Mouse (Mus musculus): ENCODE results near the gene Got2.

The Got2 gene

DNA sequence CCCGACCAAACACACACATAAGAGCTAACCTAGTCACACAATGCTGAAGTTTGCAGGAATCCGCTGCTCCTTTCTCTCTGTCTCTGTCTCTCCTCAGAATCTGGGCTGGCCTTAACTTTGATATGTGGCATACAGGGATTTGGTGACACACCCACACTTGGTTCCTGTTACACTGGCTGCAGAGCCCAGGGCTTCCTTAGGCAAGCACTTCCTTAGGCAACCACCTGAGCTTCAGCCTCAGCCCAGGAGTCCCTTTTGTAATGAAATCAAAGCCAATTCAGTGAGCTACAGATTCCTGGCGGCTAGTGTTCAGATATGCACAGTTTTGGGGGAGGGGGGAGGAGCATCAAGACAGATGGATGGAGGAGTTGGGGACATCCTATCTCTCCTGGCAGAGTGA is 70.8 kb downstream of the Got2 start:
- no peak for DNase-seq

DNA sequence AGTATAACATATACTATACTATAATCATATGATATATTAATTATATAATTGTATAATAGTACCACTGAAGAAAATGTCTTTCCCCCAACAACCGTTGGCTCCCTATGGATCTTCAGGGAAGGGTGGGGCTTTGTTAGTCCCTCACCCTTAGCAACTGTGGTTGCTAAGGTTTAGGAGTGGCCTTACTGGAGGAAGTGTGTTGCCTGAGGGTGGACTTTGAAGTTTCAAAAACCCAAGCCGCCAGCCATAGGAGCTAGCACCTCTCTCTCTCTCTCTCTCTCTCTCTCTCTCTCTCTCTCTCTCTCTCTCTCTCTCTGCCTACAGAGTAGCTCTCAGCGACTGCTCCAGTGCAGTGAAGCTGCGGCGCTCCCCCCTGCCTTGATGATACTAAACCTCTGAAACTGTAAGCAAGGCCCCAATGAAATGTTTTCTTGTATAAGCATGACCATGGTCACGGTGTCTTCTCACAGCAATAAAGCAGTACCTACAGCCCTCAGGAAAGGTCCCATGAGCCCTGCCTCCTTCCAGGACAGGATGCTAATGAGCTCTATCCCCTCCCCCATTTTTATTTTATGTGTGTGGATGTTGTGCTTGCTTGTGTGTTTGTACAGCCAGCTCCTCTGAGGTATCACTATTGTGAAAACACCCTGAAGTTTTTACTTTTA is 72.2 kb downstream of the Got2 start:
- no peak for DNase-seq
